Mouse (Mus musculus): Measurements from ENCODE around the gene Tns1.
"Not testable (repeated sequence)": the region's sequence is repeated elsewhere in the genome, so short reads cannot be mapped to it uniquely, and the experiment has no call there.

Gene Tns1

DNA sequence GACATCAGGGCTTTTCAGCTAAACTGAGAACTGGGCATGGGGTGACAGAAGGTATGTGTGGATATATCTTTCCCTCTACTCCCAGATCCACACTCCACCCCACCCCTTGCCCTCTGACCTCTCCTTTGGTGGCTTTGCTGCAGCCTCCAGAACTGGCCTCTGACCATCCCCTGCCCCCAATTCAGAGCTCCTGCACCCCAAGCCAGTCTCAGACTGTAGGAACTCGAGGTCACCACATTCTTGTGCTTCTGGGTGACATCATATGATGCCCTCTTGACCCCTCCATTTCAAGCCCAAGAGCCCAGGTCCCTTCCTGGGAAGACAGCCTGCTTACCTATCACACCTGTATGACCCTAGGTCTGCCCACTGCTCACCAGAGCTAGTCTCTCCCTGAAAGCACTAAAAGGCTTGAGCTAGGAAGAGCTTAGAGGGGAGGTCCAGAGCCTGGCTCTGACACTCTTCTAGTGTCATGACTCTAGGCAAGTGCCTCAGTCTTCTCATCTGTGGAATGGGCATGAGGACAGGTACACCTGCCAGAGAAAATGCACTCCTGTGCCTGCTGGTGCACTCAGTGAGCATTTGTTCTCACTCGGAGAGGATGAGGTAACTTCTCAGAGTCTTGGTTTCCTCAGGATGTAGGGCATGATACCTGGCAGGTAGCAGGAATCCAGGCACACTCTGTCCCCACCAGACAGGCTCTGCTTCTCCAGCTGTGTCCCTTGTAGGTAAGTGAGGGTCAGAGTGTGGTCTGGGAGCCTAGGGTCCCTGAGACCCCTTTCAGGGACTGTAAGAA lies 214.9 kb downstream of the Tns1 start:
- DNase-seq (ENCODE audit: low read depth), result no peak

DNA sequence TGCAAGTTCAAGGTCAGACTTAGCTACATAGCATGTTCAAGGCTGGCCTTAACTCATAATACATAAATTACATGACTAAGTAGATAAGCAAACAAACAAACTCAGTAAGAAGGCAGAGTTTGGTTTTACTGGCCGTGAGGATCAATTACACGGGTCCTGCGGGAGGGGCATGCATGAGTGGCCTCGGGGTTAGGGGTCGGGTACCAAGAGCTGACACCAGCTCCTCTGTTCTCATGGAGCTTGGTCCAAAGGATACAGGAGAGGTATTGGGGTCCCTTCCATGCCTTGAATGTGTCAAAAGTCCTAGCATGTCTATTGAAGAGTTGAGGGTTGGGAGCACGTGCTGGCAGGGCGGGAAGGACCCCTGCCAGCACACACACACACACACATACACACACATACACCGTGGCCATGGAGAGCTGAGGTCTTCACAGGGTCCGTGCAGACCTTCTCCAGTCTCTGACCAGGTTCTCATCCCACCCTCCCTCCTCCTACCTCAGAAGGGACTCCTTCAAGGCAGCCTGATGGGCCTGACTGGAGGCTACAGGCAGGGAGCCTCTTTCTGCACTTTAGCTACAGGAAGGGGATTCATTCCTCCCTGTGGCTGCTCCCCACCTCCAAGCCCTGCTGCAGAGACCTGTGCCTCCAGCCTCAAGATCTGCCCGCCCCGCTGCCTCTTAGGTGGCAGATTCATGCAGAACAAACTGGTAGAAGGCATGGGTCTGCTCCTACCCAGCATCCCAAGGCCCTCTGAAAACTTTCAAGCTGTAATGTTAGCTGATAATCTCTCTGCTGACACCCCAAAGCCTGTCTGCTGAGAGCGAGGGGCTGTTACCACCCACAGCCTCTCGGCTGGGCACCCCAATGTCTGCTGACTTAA lies 215.9 kb downstream of the Tns1 start:
- no peak for DNase-seq (ENCODE audit: low read depth)

DNA sequence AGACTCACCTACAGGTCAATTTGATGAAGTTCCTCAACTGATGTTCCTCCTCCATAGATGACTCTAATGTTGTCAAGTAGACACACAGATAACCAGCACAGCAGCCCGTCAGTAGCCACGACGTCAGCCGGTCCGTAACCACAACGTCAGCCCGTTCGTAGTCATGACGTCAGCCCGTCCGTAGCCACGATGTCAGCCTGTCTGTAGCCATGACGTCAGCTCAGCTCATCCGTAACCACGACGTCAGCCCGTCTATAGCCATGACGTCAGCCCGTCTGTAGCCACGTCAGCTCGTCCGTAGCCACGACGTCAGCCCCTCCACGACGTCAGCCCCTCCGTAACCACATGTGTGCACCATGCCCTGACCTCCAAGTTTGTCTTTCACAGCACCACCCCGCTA lies 217.1 kb downstream of the Tns1 start:
- DNase-seq (ENCODE audit: low read depth), result no peak

DNA sequence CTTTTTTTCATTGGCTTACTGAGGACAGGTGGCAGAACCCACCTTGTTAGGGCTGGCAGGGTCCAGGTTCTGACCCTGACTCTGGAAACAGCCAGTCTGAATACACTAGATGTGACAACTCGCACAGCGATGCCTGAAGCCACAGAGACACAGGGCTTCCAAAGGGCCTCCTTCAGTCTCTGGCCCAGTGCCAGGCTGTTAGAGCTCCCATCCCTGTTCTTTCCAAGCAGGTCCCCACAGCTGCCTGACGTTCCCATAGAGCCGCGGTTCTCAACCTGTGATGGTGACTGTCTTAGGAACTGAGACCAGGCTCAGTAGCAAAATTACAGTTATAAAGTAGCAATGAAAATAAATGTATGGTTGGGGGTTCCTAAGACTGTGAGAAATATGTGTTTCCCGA lies 217.9 kb downstream of the Tns1 start:
- no peak for DNase-seq (ENCODE audit: low read depth)

DNA sequence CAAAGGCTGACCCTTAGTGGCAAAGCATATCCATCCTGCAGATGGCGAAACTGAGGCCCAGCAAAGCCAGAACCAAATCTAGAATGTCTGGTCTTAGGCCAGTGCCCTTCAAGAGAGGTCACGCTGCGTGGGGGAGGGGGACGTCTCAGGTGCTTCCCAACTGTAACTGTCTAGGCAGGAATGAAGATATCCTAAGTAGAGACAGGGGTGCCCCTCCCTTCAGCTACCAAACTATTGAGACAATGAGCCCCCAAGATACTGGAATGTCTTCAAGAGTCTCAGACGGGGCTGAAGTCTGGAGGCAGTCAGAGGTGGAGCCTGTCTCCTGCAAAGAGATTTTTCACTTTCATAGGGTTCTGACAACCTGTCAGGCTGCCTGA lies 218.4 kb downstream of the Tns1 start:
- no peak for DNase-seq (ENCODE audit: low read depth)

DNA sequence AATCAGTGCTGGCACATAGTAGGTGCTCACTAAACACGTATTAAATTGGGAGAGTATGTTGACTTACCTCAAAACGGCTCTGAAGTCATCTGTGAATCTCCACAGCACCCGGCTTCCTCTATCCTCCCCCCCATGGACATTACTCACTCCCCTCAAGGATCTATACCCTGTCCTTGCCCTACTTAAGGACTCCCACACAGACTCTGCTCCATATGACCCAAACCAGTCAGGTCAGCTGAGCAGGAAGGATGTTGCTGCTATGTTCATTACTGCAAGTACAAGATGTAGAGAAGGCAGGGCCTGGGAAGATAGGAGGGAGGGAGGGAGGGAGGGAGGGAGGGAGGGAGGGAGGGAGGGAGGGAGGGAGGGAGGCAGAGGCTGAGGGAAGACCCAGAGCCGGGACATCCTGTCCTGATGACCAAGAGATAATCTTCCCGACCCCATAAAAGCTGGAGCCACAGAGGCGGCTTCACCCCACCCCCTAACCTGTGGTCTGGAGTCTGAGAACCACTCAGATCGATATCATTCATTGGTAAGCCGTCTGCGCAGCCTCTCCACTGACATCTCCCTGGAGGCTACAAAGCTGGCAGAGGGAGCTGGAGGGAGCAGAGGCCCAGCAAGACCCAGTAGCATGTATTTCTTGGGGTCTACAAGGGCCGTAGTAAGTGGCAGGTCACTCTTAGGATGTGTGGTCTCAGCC lies 219.0 kb downstream of the Tns1 start:
- DNase-seq (ENCODE audit: low read depth), result no peak

DNA sequence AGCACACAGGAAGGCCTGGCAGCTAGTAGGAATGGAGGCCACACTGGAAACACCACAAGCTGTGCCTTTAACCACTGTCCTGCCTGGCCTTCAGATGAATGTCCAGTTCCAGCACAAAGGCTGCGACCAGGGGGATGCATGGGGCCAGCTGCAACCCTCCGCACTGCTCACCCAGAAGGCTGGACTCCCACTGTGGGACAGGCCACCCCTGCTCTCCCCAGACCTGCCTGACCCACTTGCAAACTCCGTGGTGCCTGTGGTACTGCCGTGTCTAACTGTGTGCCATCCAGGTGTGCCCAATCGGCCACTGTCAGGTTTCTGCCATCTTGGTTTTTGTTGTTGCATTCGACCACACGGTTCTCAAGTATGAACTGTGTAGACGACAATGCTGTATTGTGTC lies 219.6 kb downstream of the Tns1 start:
- no peak for DNase-seq (ENCODE audit: low read depth)

DNA sequence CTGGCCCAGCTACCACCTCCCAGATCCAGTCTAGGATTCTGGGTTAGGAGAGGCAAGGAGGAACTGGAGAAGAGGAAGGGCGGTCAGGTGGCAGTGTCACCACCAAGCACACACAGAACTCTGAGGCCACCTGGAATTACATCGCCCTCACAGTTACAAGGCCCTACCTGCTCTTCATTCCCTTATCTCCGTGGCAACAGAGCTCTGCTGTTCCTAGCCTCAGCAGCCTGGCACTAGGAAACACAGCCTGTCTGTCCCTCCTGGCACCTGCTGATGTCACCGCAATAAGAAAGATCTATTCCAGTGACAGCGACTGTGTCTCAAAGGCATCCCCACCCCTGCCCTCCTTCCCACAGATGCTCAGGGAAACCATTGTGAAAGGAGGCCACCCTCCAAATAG lies 221.2 kb downstream of the Tns1 start:
- no peak for DNase-seq (ENCODE audit: low read depth)

DNA sequence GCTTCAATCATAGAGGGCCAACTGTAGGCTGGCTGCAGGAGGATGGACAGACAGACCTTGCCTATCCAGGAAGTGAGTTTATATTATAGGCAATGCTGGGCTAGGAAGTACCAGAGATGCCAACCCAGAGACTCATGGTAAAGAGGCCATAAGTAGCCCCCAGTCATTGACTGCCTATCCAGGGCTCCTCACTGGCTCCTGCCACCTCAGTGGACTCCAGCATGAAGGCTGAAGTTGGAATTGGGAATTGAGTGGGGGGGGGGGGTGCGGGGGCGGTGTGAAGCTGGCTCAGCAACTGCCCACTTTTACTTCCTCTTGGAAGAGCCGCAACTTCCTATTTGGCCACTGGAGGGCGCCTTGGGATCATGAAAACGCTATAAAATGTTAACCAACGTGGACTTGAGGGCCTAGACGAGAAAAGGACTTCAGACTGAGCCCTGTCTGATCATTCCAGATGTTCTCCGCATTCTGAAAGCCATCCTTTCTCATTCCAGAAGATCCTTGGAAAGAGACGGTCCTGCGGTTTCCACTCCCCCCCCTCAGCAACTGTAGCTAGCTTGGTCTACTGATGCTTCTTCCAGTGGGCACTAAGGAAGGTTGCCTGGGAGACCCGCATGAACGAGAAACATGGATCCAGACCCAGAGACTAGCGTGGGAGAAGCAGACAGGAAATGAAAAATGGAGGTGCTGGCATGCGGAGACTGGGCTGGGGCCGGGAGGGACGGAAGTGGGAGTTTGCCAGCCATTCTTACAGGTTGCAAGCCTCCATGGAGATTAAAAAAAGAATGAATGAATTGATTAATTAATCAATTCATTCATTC lies 221.9 kb downstream of the Tns1 start:
- DNase-seq (ENCODE audit: low read depth), result peak; percentile 54

DNA sequence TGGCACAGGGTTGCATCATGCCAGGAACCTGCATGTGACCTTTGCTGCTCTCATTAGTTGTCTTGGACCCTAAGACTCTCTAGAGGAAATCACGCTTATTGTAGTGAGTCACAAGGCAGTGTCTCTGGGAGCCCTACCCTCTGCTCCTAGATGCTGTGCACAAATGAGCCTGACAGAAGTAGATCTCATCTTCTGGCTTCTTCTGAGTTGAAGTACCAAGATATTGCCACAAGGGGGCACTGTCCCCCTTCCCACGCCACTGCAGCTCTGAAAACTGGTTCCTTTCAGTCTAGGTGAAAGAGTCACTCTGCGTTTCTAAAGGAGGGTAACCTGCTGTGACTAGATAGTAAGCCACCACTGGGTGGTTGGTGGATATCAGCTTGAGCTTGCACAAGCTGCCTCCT lies 222.8 kb downstream of the Tns1 start:
- DNase-seq (ENCODE audit: low read depth), result peak; percentile 46

DNA sequence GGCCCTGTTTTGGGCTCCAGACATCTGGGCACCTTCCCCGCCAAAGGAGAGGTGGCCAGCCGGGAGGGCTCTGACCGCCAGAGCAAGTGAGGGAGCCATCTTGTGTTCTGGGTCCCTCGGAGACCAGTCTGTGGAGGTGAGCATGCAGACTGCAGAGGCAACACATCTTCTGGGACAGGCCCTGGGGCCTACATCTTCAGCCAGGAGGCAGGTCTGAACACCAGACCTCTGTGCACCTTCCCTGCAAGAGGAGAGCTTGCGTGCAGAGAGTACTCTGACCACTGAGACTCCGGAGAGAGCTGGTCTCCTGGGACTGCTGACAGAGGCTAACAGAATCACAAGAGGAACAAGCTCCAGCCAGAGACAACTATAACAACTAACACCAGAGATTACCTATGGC lies 228.8 kb downstream of the Tns1 start:
- DNase-seq (ENCODE audit: low read depth), result not testable (repeated sequence)

DNA sequence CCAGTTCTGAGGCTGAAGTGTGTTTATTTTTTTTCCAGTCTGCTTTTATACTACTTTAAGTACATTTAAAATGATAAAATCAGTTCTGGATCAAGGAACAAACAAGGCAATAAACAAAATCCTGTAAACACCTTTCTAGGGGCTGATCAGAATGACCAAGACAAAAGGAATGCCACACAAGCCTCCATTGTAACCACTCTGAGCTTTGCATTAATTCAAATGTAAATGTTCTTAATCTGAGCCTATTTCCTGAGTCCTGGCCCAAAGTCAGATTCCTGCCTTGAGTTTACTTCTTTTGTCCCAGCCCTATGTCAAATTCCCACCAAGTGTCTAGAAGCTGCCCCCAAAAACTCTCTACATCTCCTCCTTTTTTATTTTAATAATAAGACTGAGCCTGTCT lies 243.5 kb downstream of the Tns1 start:
- DNase-seq (ENCODE audit: low read depth), result no peak

DNA sequence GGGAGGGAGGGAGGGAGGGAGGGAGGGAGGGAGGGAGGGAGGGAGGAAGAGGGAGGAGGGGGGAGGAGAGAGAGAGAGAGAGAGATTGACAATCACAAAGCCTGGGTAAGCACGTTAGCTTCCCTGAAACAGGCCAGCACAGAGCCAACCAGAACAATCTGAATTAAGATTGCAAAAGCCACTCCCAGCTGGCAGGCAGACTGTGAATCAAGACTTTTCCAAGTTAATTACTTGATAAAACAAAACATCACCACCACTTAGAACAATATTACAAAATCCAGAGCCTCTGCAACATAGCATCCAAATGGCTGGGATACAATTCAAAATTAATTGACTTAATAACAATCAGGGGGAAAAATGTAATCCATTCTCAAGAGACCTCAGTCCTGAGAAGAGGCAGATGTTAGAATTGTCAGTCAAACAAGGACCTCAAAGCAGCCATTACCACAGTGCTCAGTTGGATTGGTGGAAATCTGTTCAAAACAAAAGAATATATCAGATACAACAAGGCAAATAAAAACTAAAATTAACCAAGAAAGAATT lies 248.5 kb downstream of the Tns1 start:
- DNase-seq (ENCODE audit: low read depth), result no peak

DNA sequence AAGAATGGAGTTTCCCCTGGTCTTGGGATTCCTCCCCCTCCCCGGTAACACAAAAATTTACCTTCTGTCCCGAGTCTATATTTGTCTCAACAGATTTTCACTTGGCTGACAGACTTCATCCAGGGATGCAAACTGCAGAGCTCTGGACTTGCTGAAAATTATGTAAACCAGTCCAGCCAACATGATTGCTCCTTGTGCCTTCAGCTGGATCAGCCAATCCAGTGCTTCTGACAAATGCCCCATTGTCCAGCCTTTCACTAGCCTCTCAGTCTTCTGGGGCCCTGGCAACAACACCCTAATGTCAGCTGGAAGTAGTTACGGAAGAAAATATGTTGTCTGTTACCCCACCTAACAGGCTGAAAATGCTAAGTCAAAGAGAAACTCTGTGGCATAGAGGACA lies 259.9 kb downstream of the Tns1 start:
- peak; percentile 71 for DNase-seq (ENCODE audit: low read depth)

DNA sequence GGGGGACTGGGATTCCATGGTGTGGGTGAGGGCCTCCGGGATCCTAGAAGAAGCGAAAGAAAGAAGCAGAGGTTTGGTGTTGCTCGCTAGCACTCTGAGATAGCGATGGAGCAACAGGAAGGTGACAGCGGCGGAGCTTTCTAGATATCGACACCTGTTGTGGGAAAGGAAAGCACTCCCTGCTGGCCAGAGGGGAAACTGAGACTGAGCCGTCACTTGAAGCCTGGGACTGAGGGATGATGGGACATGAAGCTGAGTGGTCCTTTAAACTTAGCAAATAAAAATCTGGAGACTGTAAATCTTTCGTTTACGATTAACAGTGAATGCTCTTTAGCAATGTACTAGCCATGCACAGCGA lies 261.2 kb downstream of the Tns1 start:
- no peak for DNase-seq (ENCODE audit: low read depth)

DNA sequence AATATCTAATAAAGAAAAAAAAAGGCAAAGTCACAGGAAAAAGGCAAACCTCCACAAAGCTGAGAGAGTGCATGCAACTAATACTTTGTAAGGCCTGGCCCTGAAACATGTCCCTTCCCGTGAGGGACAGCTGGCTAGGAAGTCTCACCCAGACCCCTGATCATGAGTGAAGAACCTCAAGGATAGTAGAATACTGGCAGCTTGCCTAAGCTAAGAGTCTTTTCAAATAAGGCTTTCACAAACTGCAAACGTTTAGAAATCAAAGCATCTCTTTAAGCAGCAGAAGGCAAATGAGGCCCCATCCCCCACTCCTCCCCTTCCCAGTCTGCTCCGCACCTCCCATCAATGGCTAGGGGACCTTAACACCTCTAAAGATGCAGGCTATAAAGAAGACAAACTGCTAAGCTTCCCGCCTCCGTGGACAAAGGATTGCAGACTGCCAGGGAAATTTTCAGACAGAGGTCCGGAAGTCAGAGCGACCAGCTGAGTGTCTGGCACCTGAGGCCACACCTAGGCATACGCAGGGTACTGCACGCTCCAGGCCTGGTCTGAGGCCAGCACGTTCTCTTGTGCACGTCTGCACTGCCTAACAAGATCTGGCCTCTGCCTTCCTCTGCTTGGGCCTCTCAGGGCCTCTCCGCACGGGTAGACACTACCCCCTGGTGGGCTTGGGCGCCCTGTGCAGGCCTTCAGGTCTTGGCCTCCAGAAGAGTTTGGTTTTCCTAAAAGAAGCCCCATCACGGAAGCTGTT lies 261.8 kb downstream of the Tns1 start:
- peak; percentile 61 for DNase-seq (ENCODE audit: low read depth)

DNA sequence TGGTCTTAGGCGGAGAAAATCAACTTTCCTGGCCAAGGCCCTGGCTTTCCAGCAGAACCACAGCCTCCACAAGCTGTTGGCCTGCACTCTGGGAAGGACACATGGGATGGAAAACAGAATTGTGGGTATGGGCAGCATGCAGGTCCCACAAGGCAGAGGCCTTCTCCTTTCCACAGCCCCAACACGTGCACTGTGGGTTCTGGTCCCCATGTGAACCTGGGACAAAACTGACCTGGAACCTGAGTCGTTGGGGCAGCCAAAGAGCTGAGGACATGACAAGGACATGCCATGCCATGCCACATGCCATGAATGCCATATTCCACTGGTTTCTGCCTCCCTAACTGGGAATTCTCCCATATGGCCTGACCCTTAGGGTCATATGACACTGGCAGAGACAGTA lies 263.8 kb downstream of the Tns1 start:
- no peak for DNase-seq (ENCODE audit: low read depth)

Measured in fibroblast of lung, adult 2 months (primary cell).